Mouse (Mus musculus) liver, embryonic 11.5 days (tissue): ENCODE measurements at regions not wholly inside any gene's neighbourhood (a gene's known extent, or its start where the extent isn't known, plus 50 kb on each side); places are given as distances from the start of the nearest gene placed in this dataset.

Source experiments
- ATAC-seq: fragments of 200-750 bp; cut with Nextera tagmentation; replicated peaks from 2 replicates; pipeline ENCODE4 v1.8.0; 2017; ENCODE audit warnings: moderate number of reproducible peaks, mild to moderate bottlenecking, moderate TSS enrichment, moderate library complexity; ENCODE audit not compliant: low FRiP score
- DNase-seq: peaks from one replicate; pipeline ENCODE4 v3.0.0-alpha.2; 2017; ENCODE audit warnings: low spot score
- H3K27ac ChIP-seq: fragments of 300-500 bp; sonication (generic); 2 replicates; pipeline ENCODE4 v1.5.1; 2014; ENCODE audit warnings: mild to moderate bottlenecking, low read depth, low read length, control low read depth
- H3K27me3 ChIP-seq: fragments of 300-500 bp; sonication (generic); replicated peaks from 2 replicates; pipeline ENCODE4 v1.6.1; 2014; ENCODE audit warnings: low read length, mixed read lengths; ENCODE audit not compliant: control insufficient read depth, insufficient read depth
- H3K36me3 ChIP-seq: fragments of 300-500 bp; sonication (generic); 2 replicates; pipeline ENCODE4 v1.6.1; 2014; ENCODE audit warnings: mild to moderate bottlenecking, low read length, moderate library complexity, mixed read lengths; ENCODE audit not compliant: control insufficient read depth, insufficient read depth
- H3K4me1 ChIP-seq: fragments of 300-500 bp; sonication (generic); replicated peaks from 2 replicates; pipeline ENCODE4 v1.6.1; 2014; ENCODE audit warnings: low read length, mixed read lengths; ENCODE audit not compliant: control insufficient read depth, insufficient read depth
- H3K4me2 ChIP-seq: fragments of 300-500 bp; sonication (generic); 2 replicates; pipeline ENCODE4 v1.6.1; 2014; ENCODE audit warnings: mild to moderate bottlenecking, control low read depth, moderate library complexity
- H3K4me3 ChIP-seq: fragments of 300-500 bp; sonication (generic); 2 replicates; pipeline ENCODE4 v1.5.1; 2014; ENCODE audit warnings: low read depth, low read length, control low read depth
- H3K9ac ChIP-seq: fragments of 300-500 bp; sonication (generic); 2 replicates; pipeline ENCODE4 v1.6.1; 2014; ENCODE audit warnings: low read depth, low read length, control low read depth
- H3K9me3 ChIP-seq: fragments of 300-500 bp; sonication (generic); 2 replicates; pipeline ENCODE4 v1.6.1; 2016; ENCODE audit warnings: low read length, inconsistent platforms, mixed read lengths; ENCODE audit not compliant: control insufficient read depth
- WGBS: fragments of 180-500 bp; shearing (Covaris S2); extraction: QIAGEN DNeasy Blood & Tissue Kit; methylation state at CpG from one replicate; pipeline ENCODE4 v1.1.7; 2014; 5-methylcytosine and 5-hydroxymethylcytosine counted together

DNA sequence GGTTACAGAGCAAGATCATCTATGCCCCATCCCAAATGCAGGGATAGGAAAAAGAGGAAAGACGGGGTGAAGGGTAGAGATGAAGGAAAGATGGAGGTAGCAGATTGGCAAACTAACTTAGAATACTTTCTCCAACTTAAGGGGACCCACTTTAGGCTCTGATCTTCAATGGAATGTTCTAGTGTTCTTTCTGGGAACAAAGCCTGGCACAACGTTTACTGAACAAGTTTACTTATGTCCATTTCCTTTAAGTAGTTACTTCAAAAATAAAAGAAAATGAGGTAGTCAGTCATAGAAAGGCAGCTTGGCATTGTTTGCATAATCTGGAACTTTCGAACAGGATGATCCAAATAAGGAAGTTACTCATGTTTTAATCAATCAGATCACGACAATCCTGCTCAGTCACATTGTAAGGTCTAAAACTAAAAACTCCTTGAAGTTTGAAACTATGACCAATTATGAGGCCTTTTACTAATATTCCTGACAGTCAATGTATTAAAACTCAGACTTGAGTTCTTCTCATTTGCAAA lies 441.7 kb upstream of the Tbl1xr1 start:
- no peak for ATAC-seq
- H3K36me3 ChIP-seq: no peaks in the 10 kb centered on the region

DNA sequence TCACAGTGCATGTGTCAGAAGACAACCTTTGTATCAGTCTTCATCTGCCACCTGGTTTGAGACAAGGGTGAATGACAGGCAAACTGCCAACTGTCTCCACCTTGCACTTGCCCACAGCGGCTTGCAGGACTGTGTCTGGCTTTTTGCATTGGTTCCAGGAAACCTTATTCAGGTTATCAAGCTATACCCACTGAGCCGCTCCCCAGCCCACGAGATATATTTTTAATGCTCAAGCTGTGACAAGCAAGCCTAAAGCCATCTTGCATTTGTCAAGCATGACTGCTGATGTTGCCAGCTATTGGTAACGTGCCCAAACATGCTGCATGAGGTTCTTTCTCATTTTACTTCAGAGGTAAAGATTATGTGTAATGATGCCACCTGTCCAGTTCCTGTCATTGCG lies 437.6 kb upstream of the Tbl1xr1 start:
- no peaks in the 10 kb centered on the region for H3K4me1 ChIP-seq
- no peak overlapping the region for H3K4me2 ChIP-seq
- no peak for ATAC-seq
- no peak overlapping the region for H3K27ac ChIP-seq
- no peak overlapping the region for H3K4me3 ChIP-seq
- 82% methylated on average over 5 of the region's 5 CpGs for whole genome bisulfite sequencing
- no peaks in the 10 kb centered on the region for H3K27me3 ChIP-seq
- H3K9ac ChIP-seq: no peak overlapping the region
- DNase-seq: no peak
- no peaks in the 10 kb centered on the region for H3K9me3 ChIP-seq
- H3K36me3 ChIP-seq: no peaks in the 10 kb centered on the region

More for the DNA sequence above, 441.7 kb upstream of the Tbl1xr1 start:
- Histone ChIP-seq H3K4me2 (no peak overlapping the region), H3K9me3 (no peaks in the 10 kb centered on the region), H3K4me1 (no peaks in the 10 kb centered on the region), H3K27ac (no peak overlapping the region), H3K9ac (no peak overlapping the region), H3K27me3 (no peaks in the 10 kb centered on the region), H3K4me3 (no peak overlapping the region)
- 67% methylated on average over 4 of the region's 4 CpGs for WGBS
- no peak for DNase-seq

DNA sequence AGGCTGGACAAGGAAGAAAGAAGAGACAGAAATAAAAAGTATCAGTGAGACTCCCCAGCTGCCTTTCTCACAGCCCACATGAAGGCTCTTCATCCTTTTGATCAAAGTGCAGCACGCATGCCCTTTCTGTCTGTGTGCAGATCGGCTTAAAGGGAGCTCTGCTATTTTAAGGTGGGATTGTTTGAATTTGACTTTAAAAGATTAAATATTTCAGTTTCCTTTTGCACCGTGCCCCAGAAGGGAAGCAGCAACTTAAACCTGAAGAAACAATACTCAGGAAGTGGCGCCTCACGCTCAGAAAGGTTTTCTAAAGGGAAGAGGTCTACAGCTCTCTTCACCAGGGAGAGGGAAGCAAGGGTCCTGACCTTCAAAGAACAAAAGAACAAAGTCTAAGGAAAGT lies 436.9 kb upstream of the Tbl1xr1 start:
- Histone ChIP-seq H3K4me1 (no peaks in the 10 kb centered on the region), H3K9ac (no peak overlapping the region), H3K4me3 (no peak overlapping the region), H3K36me3 (no peaks in the 10 kb centered on the region), H3K9me3 (no peaks in the 10 kb centered on the region), H3K27ac (no peak overlapping the region), H3K27me3 (no peaks in the 10 kb centered on the region), H3K4me2 (no peak overlapping the region)
- DNase-seq: no peak
- 46% methylated on average over 5 of the region's 5 CpGs for WGBS
- ATAC-seq: no peak

DNA sequence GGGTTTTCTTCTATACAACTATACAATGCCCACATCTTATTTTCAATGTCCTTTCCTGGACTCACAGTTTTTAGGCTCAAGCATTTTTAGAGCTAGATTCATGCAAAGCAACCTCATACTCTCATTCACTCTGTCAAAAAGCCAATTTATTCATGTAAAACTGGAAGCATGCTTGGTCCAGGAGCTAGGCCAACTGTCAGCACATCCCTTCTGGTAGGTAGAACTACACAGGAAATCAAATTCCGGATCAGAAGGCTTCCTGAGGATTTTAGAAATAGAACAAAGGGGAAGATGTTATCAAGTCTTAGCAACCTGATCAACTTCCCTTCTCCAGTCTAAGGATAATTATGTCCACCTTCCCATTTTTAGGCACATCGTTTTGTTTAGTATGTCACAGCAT lies 432.4 kb upstream of the Tbl1xr1 start:
- Histone ChIP-seq H3K4me2 (no peak overlapping the region), H3K36me3 (no peaks in the 10 kb centered on the region), H3K9me3 (no peaks in the 10 kb centered on the region), H3K9ac (no peak overlapping the region), H3K4me1 (no peaks in the 10 kb centered on the region), H3K27me3 (no peaks in the 10 kb centered on the region), H3K27ac (no peak overlapping the region), H3K4me3 (no peak overlapping the region)
- DNase-seq (no peak), ATAC-seq (no peak)
- WGBS: 55% methylated on average over 2 of the region's 2 CpGs

DNA sequence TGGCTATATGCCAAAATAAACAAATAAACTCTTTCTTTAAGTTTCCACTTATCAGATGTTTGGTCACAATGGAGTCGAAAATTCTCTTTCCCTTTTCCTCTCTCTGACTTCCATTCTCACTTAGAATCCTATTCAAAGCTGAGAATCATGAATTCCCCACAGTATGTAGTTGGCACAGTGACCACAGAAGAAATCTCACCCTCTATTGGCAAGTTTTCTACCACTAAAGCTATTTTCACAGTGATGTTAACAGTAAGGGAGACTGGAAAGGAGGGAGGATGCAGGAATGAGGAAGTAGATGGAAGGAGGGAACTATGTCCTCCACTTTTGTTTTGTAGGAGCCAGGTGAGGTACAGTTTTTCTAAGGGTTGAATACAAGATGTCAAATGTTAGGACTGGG lies 431.2 kb upstream of the Tbl1xr1 start:
- Histone ChIP-seq H3K27ac (no peak overlapping the region), H3K9me3 (no peaks in the 10 kb centered on the region), H3K27me3 (no peaks in the 10 kb centered on the region), H3K4me2 (no peak overlapping the region), H3K4me3 (no peak overlapping the region), H3K9ac (no peak overlapping the region), H3K36me3 (no peaks in the 10 kb centered on the region), H3K4me1 (no peaks in the 10 kb centered on the region)
- no peak for ATAC-seq
- WGBS: 50% methylated on average over 1 of the region's 1 CpGs
- no peak for DNase-seq

DNA sequence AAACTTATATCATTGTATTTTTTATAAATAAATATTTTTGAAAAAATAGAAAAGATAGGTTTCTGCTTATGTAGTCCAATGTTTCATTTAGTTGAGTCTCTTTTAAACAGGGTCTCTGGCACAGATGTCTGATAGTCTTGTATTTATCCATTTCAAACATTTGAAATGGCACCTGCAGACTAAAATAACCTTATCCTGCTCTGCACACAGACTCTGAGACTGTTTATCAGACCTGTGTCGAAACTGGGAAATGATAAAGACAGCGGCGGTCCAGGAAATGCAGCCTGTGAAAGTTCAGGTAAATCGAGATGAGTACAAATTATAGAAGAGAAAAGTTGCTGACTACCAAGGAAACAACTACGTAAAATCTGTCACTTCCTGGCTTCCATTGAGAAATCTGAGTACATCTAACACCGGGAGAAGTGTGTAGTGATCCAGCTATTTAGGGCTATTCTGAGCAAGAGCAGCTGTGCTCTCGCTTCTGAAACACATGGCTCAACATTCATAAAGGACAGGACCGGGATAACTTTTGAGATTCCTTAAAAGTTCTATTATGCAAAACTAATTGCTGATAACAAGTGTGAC lies 426.5 kb upstream of the Tbl1xr1 start:
- no peak overlapping the region for H3K4me3 ChIP-seq
- ATAC-seq: no peak
- no peaks in the 10 kb centered on the region for H3K36me3 ChIP-seq
- H3K4me2 ChIP-seq: no peak overlapping the region
- WGBS: 57% methylated on average over 8 of the region's 8 CpGs
- no peak overlapping the region for H3K9ac ChIP-seq
- no peak overlapping the region for H3K27ac ChIP-seq
- no peaks in the 10 kb centered on the region for H3K9me3 ChIP-seq
- no peak for DNase-seq
- H3K4me1 ChIP-seq: no peaks in the 10 kb centered on the region
- no peaks in the 10 kb centered on the region for H3K27me3 ChIP-seq

DNA sequence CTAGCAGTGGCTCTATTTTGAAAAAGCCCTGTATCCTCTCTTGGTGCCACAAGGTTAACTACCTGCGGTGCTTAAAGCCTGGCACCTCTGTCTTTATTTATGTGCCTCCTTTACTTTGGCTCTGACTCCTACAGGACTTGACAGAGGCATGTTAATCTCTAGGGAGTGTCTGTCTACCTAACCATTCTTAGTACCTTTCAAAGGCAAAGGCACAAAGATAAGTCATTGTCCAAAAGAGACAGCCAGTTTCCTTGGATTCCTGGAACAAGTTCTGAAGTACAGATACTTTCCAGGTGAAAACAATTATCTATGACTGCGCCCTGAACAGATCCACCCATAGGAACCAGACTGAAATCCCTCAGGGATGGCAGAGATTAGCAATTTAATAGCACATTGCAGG lies 421.2 kb upstream of the Tbl1xr1 start:
- no peak overlapping the region for H3K4me2 ChIP-seq
- 78% methylated on average over 2 of the region's 2 CpGs for WGBS

DNA sequence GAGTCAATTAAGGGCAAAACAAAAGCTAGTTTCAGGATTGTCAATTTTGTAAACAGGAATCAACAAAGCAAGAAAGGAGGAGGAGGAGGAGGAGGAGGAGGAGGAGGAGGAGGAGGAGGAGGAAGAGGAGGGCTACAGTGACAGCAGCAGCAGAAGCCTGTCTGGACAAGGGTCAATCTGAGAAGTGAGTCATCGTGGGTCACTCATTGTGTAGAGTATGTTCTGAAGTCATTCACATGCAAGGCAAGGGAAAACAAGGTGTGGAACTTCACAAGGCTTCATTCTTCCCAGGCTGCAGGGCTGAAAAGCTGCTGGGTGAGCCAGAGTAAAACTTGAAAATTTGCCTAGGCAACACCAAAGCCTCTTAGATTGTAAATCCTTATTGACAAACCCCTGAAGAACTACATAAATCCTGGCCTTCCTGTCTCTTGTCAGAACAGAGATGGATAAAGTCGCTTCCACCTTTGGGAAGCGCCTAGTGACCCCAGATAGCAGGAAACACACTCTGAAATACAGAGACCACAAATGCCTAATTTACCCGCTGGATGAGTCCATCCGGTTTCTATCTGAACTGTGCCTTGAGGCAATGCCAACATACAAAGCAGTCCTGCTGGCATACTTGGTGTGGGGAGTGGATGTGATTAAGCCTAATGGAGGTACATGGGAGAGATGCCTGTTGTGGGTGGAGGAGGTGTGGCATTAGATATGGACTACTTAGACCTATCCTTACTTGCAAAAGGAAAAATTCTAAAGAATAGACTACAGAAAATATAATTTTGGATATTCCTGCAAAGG lies 408.9 kb upstream of the Tbl1xr1 start:
- no peaks in the 10 kb centered on the region for H3K4me1 ChIP-seq
- no peak overlapping the region for H3K27ac ChIP-seq
- no peak overlapping the region for H3K4me3 ChIP-seq
- H3K9ac ChIP-seq: no peak overlapping the region
- no peaks in the 10 kb centered on the region for H3K36me3 ChIP-seq
- no peaks in the 10 kb centered on the region for H3K9me3 ChIP-seq
- 47% methylated on average over 5 of the region's 5 CpGs for WGBS
- DNase-seq (no peak), ATAC-seq (no peak)
- no peaks in the 10 kb centered on the region for H3K27me3 ChIP-seq
- no peak overlapping the region for H3K4me2 ChIP-seq

More for the DNA sequence above, 421.2 kb upstream of the Tbl1xr1 start:
- Histone ChIP-seq H3K4me1 (no peaks in the 10 kb centered on the region), H3K27me3 (no peaks in the 10 kb centered on the region), H3K4me3 (no peak overlapping the region), H3K9me3 (no peaks in the 10 kb centered on the region), H3K36me3 (no peaks in the 10 kb centered on the region), H3K9ac (no peak overlapping the region), H3K27ac (no peak overlapping the region)
- no peak for ATAC-seq
- DNase-seq: no peak

DNA sequence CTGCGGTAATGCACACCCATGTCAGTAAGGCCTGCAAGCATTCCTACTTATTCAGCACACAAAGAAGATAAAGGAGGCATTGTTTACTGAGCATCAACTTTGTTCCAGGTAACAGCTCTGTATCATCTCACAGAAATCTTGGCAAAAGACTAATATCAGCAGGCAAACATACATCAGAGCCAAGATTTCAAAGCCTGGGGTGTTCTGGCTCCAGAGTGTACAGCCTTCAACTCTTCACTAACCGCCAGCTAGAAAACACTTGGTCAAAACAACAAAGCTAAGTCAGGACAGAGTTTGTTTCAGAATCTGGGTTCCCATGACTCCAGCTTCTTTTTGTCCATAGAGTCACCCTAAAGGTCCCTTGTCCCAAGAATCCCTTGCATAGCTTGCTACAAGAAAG lies 404.6 kb upstream of the Tbl1xr1 start:
- no peak overlapping the region for H3K9ac ChIP-seq
- H3K9me3 ChIP-seq: no peaks in the 10 kb centered on the region
- no peak overlapping the region for H3K4me3 ChIP-seq
- no peak overlapping the region for H3K27ac ChIP-seq
- 82% methylated on average over 2 of the region's 2 CpGs for WGBS
- DNase-seq (no peak), ATAC-seq (no peak)
- no peaks in the 10 kb centered on the region for H3K36me3 ChIP-seq
- no peaks in the 10 kb centered on the region for H3K4me1 ChIP-seq
- no peak overlapping the region for H3K4me2 ChIP-seq
- no peaks in the 10 kb centered on the region for H3K27me3 ChIP-seq
